Mouse (Mus musculus): Measurements from ENCODE around the gene Plac9a. TPM values are rescaled to one million over a fixed set of nuclear protein-coding genes. Genes with fewer than 3 reads are reported as not detected.

Plac9a gene
- polyA plus RNA-seq, 1 experiment from 2014 or later, result not detected

- H3K9ac ChIP-seq (ENCODE audit: low read depth, low read length), result no peak overlapping the region
- no peak overlapping the region for H3K27ac ChIP-seq (ENCODE audit: low read depth, low read length)
- H3K4me1 ChIP-seq (replicated peaks; ENCODE audit: control insufficient read depth, insufficient read depth, low read length), result no peaks in the 10 kb centered on the region
- ATAC-seq (ENCODE audit: low FRiP score), result no peak
- 81% methylated on average over 4 of the region's 4 CpGs for WGBS
- H3K27me3 ChIP-seq (ENCODE audit: control insufficient read depth, insufficient read depth, low read length), result no peaks in the 10 kb centered on the region
- no peaks in the 10 kb centered on the region for H3K36me3 ChIP-seq (ENCODE audit: control insufficient read depth, insufficient read depth, low read length)
- H3K9me3 ChIP-seq (ENCODE audit: control insufficient read depth, low read length), result no peaks in the 10 kb centered on the region
- DNase-seq (ENCODE audit: low spot score), result no peak
- H3K4me2 ChIP-seq (replicated peaks; ENCODE audit: low read depth, low read length), result no peak overlapping the region
- no peak overlapping the region for H3K4me3 ChIP-seq (ENCODE audit: low read depth, low read length)
Measured at GRCm38 (mm10) chr14:25868706-25869105, 34.2 kb downstream of the Plac9a start.

- 60% methylated on average over 6 of the region's 6 CpGs for WGBS
- no peak overlapping the region for H3K9ac ChIP-seq (ENCODE audit: low read depth, low read length)
- H3K36me3 ChIP-seq (ENCODE audit: control insufficient read depth, insufficient read depth, low read length), result no peaks in the 10 kb centered on the region
- no peak for ATAC-seq (ENCODE audit: low FRiP score)
- H3K9me3 ChIP-seq (ENCODE audit: control insufficient read depth, low read length), result no peaks in the 10 kb centered on the region
- no peak overlapping the region for H3K4me3 ChIP-seq (ENCODE audit: low read depth, low read length)
- H3K27me3 ChIP-seq (ENCODE audit: control insufficient read depth, insufficient read depth, low read length), result no peaks in the 10 kb centered on the region
- H3K4me2 ChIP-seq (replicated peaks; ENCODE audit: low read depth, low read length), result no peak overlapping the region
- DNase-seq (ENCODE audit: low spot score), result no peak
- no peak overlapping the region for H3K27ac ChIP-seq (ENCODE audit: low read depth, low read length)
- no peaks in the 10 kb centered on the region for H3K4me1 ChIP-seq (replicated peaks; ENCODE audit: control insufficient read depth, insufficient read depth, low read length)
Measured at GRCm38 (mm10) chr14:25867834-25868233, 35.1 kb downstream of the Plac9a start.

- H3K4me1 ChIP-seq (replicated peaks; ENCODE audit: control insufficient read depth, insufficient read depth, low read length), result no peaks in the 10 kb centered on the region
- H3K27ac ChIP-seq (ENCODE audit: low read depth, low read length), result no peak overlapping the region
- H3K4me2 ChIP-seq (replicated peaks; ENCODE audit: low read depth, low read length), result no peak overlapping the region
- ATAC-seq (ENCODE audit: low FRiP score) (no peak), DNase-seq (ENCODE audit: low spot score) (no peak)
- H3K36me3 ChIP-seq (ENCODE audit: control insufficient read depth, insufficient read depth, low read length), result no peaks in the 10 kb centered on the region
- H3K9ac ChIP-seq (ENCODE audit: low read depth, low read length), result no peak overlapping the region
- H3K9me3 ChIP-seq (ENCODE audit: control insufficient read depth, low read length), result no peaks in the 10 kb centered on the region
- no peak overlapping the region for H3K4me3 ChIP-seq (ENCODE audit: low read depth, low read length)
- no peaks in the 10 kb centered on the region for H3K27me3 ChIP-seq (ENCODE audit: control insufficient read depth, insufficient read depth, low read length)
- 87% methylated on average over 11 of the region's 11 CpGs for whole genome bisulfite sequencing
Measured at GRCm38 (mm10) chr14:25866832-25867231, 36.1 kb downstream of the Plac9a start.

GRCm38 (mm10) chr14:25866384-25866783 lies 36.5 kb downstream of the Plac9a start:
- ATAC-seq (ENCODE audit: low FRiP score), result no peak
- no peak overlapping the region for H3K27ac ChIP-seq (ENCODE audit: low read depth, low read length)
- H3K4me3 ChIP-seq (ENCODE audit: low read depth, low read length), result no peak overlapping the region
- no peaks in the 10 kb centered on the region for H3K4me1 ChIP-seq (replicated peaks; ENCODE audit: control insufficient read depth, insufficient read depth, low read length)
- H3K27me3 ChIP-seq (ENCODE audit: control insufficient read depth, insufficient read depth, low read length), result no peaks in the 10 kb centered on the region
- 89% methylated on average over 6 of the region's 6 CpGs for WGBS
- no peak overlapping the region for H3K9ac ChIP-seq (ENCODE audit: low read depth, low read length)
- no peak for DNase-seq (ENCODE audit: low spot score)
- no peaks in the 10 kb centered on the region for H3K9me3 ChIP-seq (ENCODE audit: control insufficient read depth, low read length)
- H3K36me3 ChIP-seq (ENCODE audit: control insufficient read depth, insufficient read depth, low read length), result no peaks in the 10 kb centered on the region
- no peak overlapping the region for H3K4me2 ChIP-seq (replicated peaks; ENCODE audit: low read depth, low read length)

- H3K9me3 ChIP-seq (ENCODE audit: control insufficient read depth, low read length), result no peaks in the 10 kb centered on the region
- H3K4me1 ChIP-seq (replicated peaks; ENCODE audit: control insufficient read depth, insufficient read depth, low read length), result no peaks in the 10 kb centered on the region
- no peaks in the 10 kb centered on the region for H3K36me3 ChIP-seq (ENCODE audit: control insufficient read depth, insufficient read depth, low read length)
- no peak overlapping the region for H3K4me2 ChIP-seq (replicated peaks; ENCODE audit: low read depth, low read length)
- no peak overlapping the region for H3K27ac ChIP-seq (ENCODE audit: low read depth, low read length)
- no peaks in the 10 kb centered on the region for H3K27me3 ChIP-seq (ENCODE audit: control insufficient read depth, insufficient read depth, low read length)
- DNase-seq (ENCODE audit: low spot score) (no peak), ATAC-seq (ENCODE audit: low FRiP score) (no peak)
- H3K9ac ChIP-seq (ENCODE audit: low read depth, low read length), result no peak overlapping the region
- H3K4me3 ChIP-seq (ENCODE audit: low read depth, low read length), result no peak overlapping the region
- WGBS, result 85% methylated on average over 5 of the region's 5 CpGs
Measured at GRCm38 (mm10) chr14:25865251-25865650, 37.6 kb downstream of the Plac9a start.

- no peak overlapping the region for H3K4me2 ChIP-seq (replicated peaks; ENCODE audit: low read depth, low read length)
- no peaks in the 10 kb centered on the region for H3K27me3 ChIP-seq (ENCODE audit: control insufficient read depth, insufficient read depth, low read length)
- ATAC-seq (ENCODE audit: low FRiP score) (no peak), DNase-seq (ENCODE audit: low spot score) (no peak)
- no peaks in the 10 kb centered on the region for H3K36me3 ChIP-seq (ENCODE audit: control insufficient read depth, insufficient read depth, low read length)
- no peak overlapping the region for H3K27ac ChIP-seq (ENCODE audit: low read depth, low read length)
- H3K4me3 ChIP-seq (ENCODE audit: low read depth, low read length), result no peak overlapping the region
- no peak overlapping the region for H3K9ac ChIP-seq (ENCODE audit: low read depth, low read length)
- H3K4me1 ChIP-seq (replicated peaks; ENCODE audit: control insufficient read depth, insufficient read depth, low read length), result no peaks in the 10 kb centered on the region
- 90% methylated on average over 2 of the region's 2 CpGs for WGBS
- H3K9me3 ChIP-seq (ENCODE audit: control insufficient read depth, low read length), result no peaks in the 10 kb centered on the region
Measured at GRCm38 (mm10) chr14:25863721-25864120, 39.2 kb downstream of the Plac9a start.

- Histone ChIP-seq H3K4me2 (replicated peaks; ENCODE audit: low read depth, low read length) (no peak overlapping the region), H3K27ac (ENCODE audit: low read depth, low read length) (no peak overlapping the region), H3K9ac (ENCODE audit: low read depth, low read length) (no peak overlapping the region), H3K36me3 (ENCODE audit: control insufficient read depth, insufficient read depth, low read length) (no peaks in the 10 kb centered on the region), H3K4me3 (ENCODE audit: low read depth, low read length) (no peak overlapping the region), H3K4me1 (replicated peaks; ENCODE audit: control insufficient read depth, insufficient read depth, low read length) (no peaks in the 10 kb centered on the region), H3K9me3 (ENCODE audit: control insufficient read depth, low read length) (no peaks in the 10 kb centered on the region), H3K27me3 (ENCODE audit: control insufficient read depth, insufficient read depth, low read length) (no peaks in the 10 kb centered on the region)
- WGBS, result 90% methylated on average over 13 of the region's 13 CpGs
- DNase-seq (ENCODE audit: low spot score) (no peak), ATAC-seq (ENCODE audit: low FRiP score) (no peak)
Measured at GRCm38 (mm10) chr14:25861771-25862530, 40.9 kb downstream of the Plac9a start.

GRCm38 (mm10) chr14:25857940-25858339 lies 45.0 kb downstream of the Plac9a start:
- no peak overlapping the region for H3K4me2 ChIP-seq (replicated peaks; ENCODE audit: low read depth, low read length)
- no peak overlapping the region for H3K27ac ChIP-seq (ENCODE audit: low read depth, low read length)
- DNase-seq (ENCODE audit: low spot score) (no peak), ATAC-seq (ENCODE audit: low FRiP score) (no peak)
- H3K36me3 ChIP-seq (ENCODE audit: control insufficient read depth, insufficient read depth, low read length), result no peaks in the 10 kb centered on the region
- no peaks in the 10 kb centered on the region for H3K9me3 ChIP-seq (ENCODE audit: control insufficient read depth, low read length)
- H3K9ac ChIP-seq (ENCODE audit: low read depth, low read length), result no peak overlapping the region
- WGBS, result 86% methylated on average over 8 of the region's 8 CpGs
- no peaks in the 10 kb centered on the region for H3K27me3 ChIP-seq (ENCODE audit: control insufficient read depth, insufficient read depth, low read length)
- H3K4me3 ChIP-seq (ENCODE audit: low read depth, low read length), result no peak overlapping the region
- no peaks in the 10 kb centered on the region for H3K4me1 ChIP-seq (replicated peaks; ENCODE audit: control insufficient read depth, insufficient read depth, low read length)

GRCm38 (mm10) chr14:25857168-25857621 lies 45.7 kb downstream of the Plac9a start:
- no peak overlapping the region for H3K4me2 ChIP-seq (replicated peaks; ENCODE audit: low read depth, low read length)
- H3K27me3 ChIP-seq (ENCODE audit: control insufficient read depth, insufficient read depth, low read length), result no peaks in the 10 kb centered on the region
- ATAC-seq (ENCODE audit: low FRiP score) (no peak), DNase-seq (ENCODE audit: low spot score) (no peak)
- no peak overlapping the region for H3K4me3 ChIP-seq (ENCODE audit: low read depth, low read length)
- H3K9ac ChIP-seq (ENCODE audit: low read depth, low read length), result no peak overlapping the region
- no peak overlapping the region for H3K27ac ChIP-seq (ENCODE audit: low read depth, low read length)
- WGBS, result 56% methylated on average over 3 of the region's 3 CpGs
- no peaks in the 10 kb centered on the region for H3K36me3 ChIP-seq (ENCODE audit: control insufficient read depth, insufficient read depth, low read length)
- no peaks in the 10 kb centered on the region for H3K9me3 ChIP-seq (ENCODE audit: control insufficient read depth, low read length)
- H3K4me1 ChIP-seq (replicated peaks; ENCODE audit: control insufficient read depth, insufficient read depth, low read length), result no peaks in the 10 kb centered on the region
